Mouse (Mus musculus): Measurements from ENCODE around the gene Akr1cl.

The Akr1cl gene

DNA sequence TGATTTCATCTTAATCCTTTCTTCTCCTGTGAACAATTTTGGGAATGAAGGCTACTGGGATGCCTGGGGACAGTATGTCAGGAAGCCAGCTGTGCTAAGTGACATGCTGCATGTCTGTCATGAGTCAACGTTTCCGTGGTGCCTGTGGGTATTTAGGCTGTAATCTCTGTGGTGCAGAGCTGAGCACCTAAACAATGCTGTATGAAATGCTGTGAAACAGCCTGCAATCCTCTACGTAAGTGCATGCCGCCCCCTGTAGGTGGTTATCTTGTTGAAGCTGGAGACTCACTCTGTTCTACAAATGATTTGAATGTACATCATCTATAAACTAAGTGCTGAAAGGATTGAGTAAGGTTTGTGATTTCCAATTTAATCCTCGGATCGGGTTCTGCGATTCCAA lies 46.4 kb downstream of the Akr1cl start:
- peak in 1 of 2 experiments; percentile 70 for DNase-seq

DNA sequence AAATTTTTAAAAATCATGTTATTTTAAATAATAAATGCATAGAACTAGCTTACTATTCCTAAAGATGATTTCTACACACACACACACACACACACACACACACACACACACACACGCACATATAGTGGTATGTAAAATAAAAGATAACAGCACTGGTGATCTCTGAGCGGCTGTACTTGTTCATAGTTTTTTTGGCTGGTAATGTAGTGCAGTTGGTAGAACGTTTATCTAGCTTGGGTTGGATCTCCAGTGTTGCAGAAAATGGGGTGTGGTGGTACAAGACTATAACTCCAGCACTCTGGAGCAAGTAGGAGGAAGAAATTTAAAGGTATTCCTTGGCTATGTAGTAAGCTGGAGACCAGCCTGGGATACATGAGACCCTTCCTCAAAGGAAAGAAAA lies 49.3 kb downstream of the Akr1cl start:
- DNase-seq, result no peak

GRCm38 (mm10) chr1:64978321-64978799 lies 54.2 kb downstream of the Akr1cl start:
- DNase-seq, result no peak

DNA sequence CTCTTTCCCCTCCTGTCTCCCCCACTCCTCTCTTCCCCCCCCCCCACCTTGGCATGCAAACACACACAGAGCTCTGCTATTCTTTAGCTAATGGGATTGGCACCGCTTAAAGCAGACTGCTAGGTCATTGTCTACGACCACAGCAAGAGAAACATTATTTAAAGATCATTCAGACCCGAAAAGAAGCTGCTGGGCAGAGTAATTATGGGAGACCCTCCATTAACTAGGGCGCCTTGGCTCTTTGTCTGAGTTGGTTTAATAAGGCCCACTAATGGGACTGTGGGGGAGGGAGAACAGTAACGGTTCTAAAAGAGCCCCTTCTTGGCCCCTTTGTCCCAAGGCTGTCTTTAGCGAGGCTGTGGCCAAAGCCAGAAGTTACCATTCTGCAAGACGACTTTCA lies 57.2 kb downstream of the Akr1cl start:
- no peak for DNase-seq

DNA sequence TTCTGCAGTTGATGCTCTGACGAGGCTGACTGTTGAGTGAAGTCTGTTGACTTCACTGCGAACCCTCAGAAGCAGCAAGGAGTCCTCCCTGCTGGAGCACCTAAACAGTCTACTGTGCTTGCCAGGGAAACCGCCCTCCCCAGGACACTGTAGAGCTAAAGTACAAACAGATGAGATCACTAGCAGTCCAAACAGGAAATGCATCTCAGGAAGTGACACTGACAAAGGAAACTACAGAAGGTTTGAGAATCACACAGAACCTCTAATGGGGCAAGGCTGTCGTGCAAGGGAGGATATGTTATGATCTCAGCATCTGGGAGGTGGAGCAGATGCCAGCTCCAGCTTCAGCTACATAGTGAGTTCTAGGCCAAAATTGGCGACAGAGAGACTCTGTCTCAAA lies 61.9 kb downstream of the Akr1cl start:
- peak; percentile 34 to 50 for DNase-seq
